24 mouse cellular contexts compared by ENCODE assay signal in the genomic region with DNA sequence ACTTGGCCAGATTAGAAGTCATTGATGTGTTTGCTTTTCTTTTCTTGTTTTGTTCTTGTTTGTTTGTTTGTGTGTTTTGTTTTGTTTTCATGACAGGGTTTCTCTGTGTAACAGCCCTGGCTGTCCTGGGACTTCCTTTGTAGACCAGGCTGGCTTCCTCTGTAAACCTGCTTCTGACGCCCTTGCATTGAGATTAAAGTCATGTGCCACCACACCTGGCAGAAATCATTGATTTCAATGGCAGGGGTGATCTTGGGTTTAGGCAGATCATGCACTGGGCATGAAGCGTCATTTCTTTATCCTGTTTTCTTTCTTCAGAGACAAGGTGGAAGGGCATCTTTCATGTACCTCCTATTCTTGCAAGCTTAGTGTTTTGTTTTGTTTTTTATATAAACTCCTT. TPM values are rescaled to one million over a fixed set of nuclear protein-coding genes. Genes with fewer than 3 reads are reported as not detected.
DNase-seq lines count a peak whose midpoint lies in the region; TF ChIP-seq lines count a peak whose summit lies in the region.
"Had no signal": no experiment of that assay in that cellular context is flagged by ENCODE, and none has a peak within 500 bp of the region (broad histone marks: within the 10 kb centered on the region; RNA-seq: fewer than 3 reads in every experiment).

No protein-coding gene starts in this region.

- peak; percentile 50 for DNase-seq in heart, adult 11 months
- DNase-seq in heart, postnatal 10 days: no peak
- peak; percentile 61 for DNase-seq in CD4-positive helper T cell, adult 2 months (ENCODE audit: low read depth, low spot score)
- DNase-seq in CD8-positive naive resting alpha-beta T cell, adult 2 months (ENCODE audit: low read depth in 2 of 2, low spot score in 2 of 2): peak; percentile 56 to 58
- DNase-seq in induced T-regulatory cell, adult 2 months (ENCODE audit: low read depth): peak; percentile 62
- DNase-seq in kidney, adult 2 months: no peak
- DNase-seq in cerebellum, postnatal 25 days: no peak
- DNase-seq in gastrocnemius, adult 2 months: no peak
- DNase-seq: adrenal gland, adult 8-10 months; adrenal gland, postnatal 25 days; cerebellum, adult 11-12 months; cerebellum, adult 8-10 months; cerebellum, postnatal 14 days; forebrain, postnatal 0 days; gastrocnemius, postnatal 10 days; gastrocnemius, postnatal 36 days; heart, postnatal 36 days had no signal

- TF ChIP-seq POLR2A in kidney, adult 2 months (IDR thresholded peaks at IDR 0.05; ENCODE audit: low read depth, low read length): no peak

- no peak overlapping the region for H3K27ac ChIP-seq in kidney, adult 2 months (ENCODE audit: insufficient read depth, low read depth, low read length)
- H3K27ac ChIP-seq in gastrocnemius, adult 2 months: no peak overlapping the region
- H3K27ac ChIP-seq: embryonic facial prominence, embryonic 12.5 days; embryonic facial prominence, embryonic 15.5 days; hindbrain, embryonic 10.5 days; hindbrain, embryonic 13.5 days had no signal

- no peak for TF ChIP-seq CTCF in kidney, adult 2 months (conservative IDR thresholded peaks at IDR 0.05; ENCODE audit: insufficient read depth, insufficient read length, low read depth, low read length)
- no peak for TF ChIP-seq CTCF in gastrocnemius, adult 2 months (IDR thresholded peaks at IDR 0.05)

- no peaks in the 10 kb centered on the region for H3K36me3 ChIP-seq in kidney, adult 2 months (ENCODE audit: control insufficient read depth, insufficient read depth, low read length)
- H3K36me3 ChIP-seq: embryonic facial prominence, embryonic 12.5 days; embryonic facial prominence, embryonic 15.5 days; G1E; hindbrain, embryonic 10.5 days; hindbrain, embryonic 13.5 days had no signal

- intact Hi-C loops in heart, postnatal 10 days (cut with DNase I): no loop called here
- intact Hi-C loops in gastrocnemius, adult 2 months (cut with DNase I): no loop called here

- H3K27me3 ChIP-seq in kidney, adult 2 months (replicated peaks; ENCODE audit: control insufficient read depth, insufficient read depth, low read length): no peaks in the 10 kb centered on the region
- H3K27me3 ChIP-seq: CH12.LX; embryonic facial prominence, embryonic 12.5 days; embryonic facial prominence, embryonic 15.5 days; hindbrain, embryonic 13.5 days; Patski had no signal

- H3K4me3 ChIP-seq in kidney, adult 2 months (ENCODE audit: insufficient read depth, low read depth, low read length): no peak overlapping the region
- H3K4me3 ChIP-seq in gastrocnemius, adult 2 months: no peak overlapping the region
- H3K4me3 ChIP-seq: embryonic facial prominence, embryonic 12.5 days; embryonic facial prominence, embryonic 15.5 days; hindbrain, embryonic 10.5 days; hindbrain, embryonic 13.5 days had no signal

- WGBS in kidney, adult 2 months: 78% methylated on average over 2 of the region's 2 CpGs

- no peaks in the 10 kb centered on the region for H3K4me1 ChIP-seq in kidney, adult 2 months (ENCODE audit: control insufficient read depth, insufficient read depth, low read length)
- H3K4me1 ChIP-seq: embryonic facial prominence, embryonic 12.5 days; embryonic facial prominence, embryonic 15.5 days; hindbrain, embryonic 10.5 days; hindbrain, embryonic 13.5 days had no signal

RNA-seq across cellular contexts. Expression of a gene that starts 15.9 kb away (rescaled TPM):
- 10 to 100 TPM; 43.6 to 45.8 TPM for total RNA-seq in heart, postnatal 10 days (2021)
- polyA plus RNA-seq in kidney, adult 2 months (2012; rRNA removed): 38.4 and 46.0 TPM in 2 replicates
- 10 to 100 TPM in 1 of 2 experiments, 1 to 10 TPM in 1; 10.0 to 12.0 TPM for total RNA-seq in gastrocnemius, adult 2 months (2021)

RNA-seq across cellular contexts. Expression of a gene that starts 44.6 kb away (rescaled TPM):
- total RNA-seq in heart, postnatal 10 days (2021): 10 to 100 TPM; 25.1 to 29.6 TPM
- 16.1 and 20.3 TPM in 2 replicates for polyA plus RNA-seq in kidney, adult 2 months (2012; rRNA removed)
- total RNA-seq in gastrocnemius, adult 2 months (2021): 1 to 10 TPM; 5.1 to 6.5 TPM

Comparison
In these comparisons a context has a peak if more than half of its experiments do, and no peak if none do; other contexts are left out.
1. DNase-seq: peak in heart, adult 11 months (single experiment), CD4-positive helper T cell, adult 2 months (single experiment), CD8-positive naive resting alpha-beta T cell, adult 2 months (2 of 2) and induced T-regulatory cell, adult 2 months (single experiment); none in heart, postnatal 10 days (0 of 2), kidney, adult 2 months (single experiment), cerebellum, postnatal 25 days (0 of 2) and gastrocnemius, adult 2 months (single experiment).